Mouse (Mus musculus) embryonic facial prominence, embryonic 11.5 days (tissue): ENCODE measurements at regions not wholly inside any gene's neighbourhood (a gene's known extent, or its start where the extent isn't known, plus 50 kb on each side); places are given as distances from the start of the nearest gene placed in this dataset.

ENCODE experiments used
- ATAC-seq: fragments of 200-750 bp; cut with Nextera tagmentation; replicated peaks from 2 replicates; pipeline ENCODE4 v1.8.0; 2017; ENCODE audit warnings: low read depth; ENCODE audit not compliant: insufficient number of reproducible peaks, low FRiP score, low TSS enrichment
- DNase-seq: peaks from one replicate; pipeline ENCODE4 v3.0.0-alpha.2; 2015; ENCODE audit warnings: low spot score
- H3K27ac ChIP-seq: fragments of 300-500 bp; sonication (generic); replicated peaks from 2 replicates; pipeline ENCODE4 v1.5.1; 2014; ENCODE audit warnings: mild to moderate bottlenecking, low read depth, low read length, control low read depth
- H3K27me3 ChIP-seq: fragments of 300-500 bp; sonication (generic); 2 replicates; pipeline ENCODE4 v1.6.1; 2014; ENCODE audit warnings: mild to moderate bottlenecking, low read length, moderate library complexity, mixed read lengths; ENCODE audit not compliant: control insufficient read depth, insufficient read depth
- H3K36me3 ChIP-seq: fragments of 300-500 bp; sonication (generic); replicated peaks from 2 replicates; pipeline ENCODE4 v1.6.1; 2014; ENCODE audit warnings: low read depth, mild to moderate bottlenecking, low read length, moderate library complexity, mixed read lengths; ENCODE audit not compliant: control insufficient read depth, insufficient read depth
- H3K4me1 ChIP-seq: fragments of 300-500 bp; sonication (generic); 2 replicates; pipeline ENCODE4 v1.6.1; 2014; ENCODE audit warnings: low read length, mixed read lengths; ENCODE audit not compliant: control insufficient read depth, insufficient read depth
- H3K4me2 ChIP-seq: fragments of 300-500 bp; sonication (generic); 2 replicates; pipeline ENCODE4 v1.6.1; 2014; ENCODE audit warnings: low read depth, mild to moderate bottlenecking, control low read depth, low read length, moderate library complexity
- H3K4me3 ChIP-seq: fragments of 300-500 bp; sonication (generic); 2 replicates; pipeline ENCODE4 v1.5.1; 2014; ENCODE audit warnings: low read depth, low read length, control low read depth
- H3K9ac ChIP-seq: fragments of 300-500 bp; sonication (generic); replicated peaks from 2 replicates; pipeline ENCODE4 v1.6.1; 2014; ENCODE audit warnings: mild to moderate bottlenecking, control low read depth, low read length
- H3K9me3 ChIP-seq: fragments of 300-500 bp; sonication (generic); replicated peaks from 2 replicates; pipeline ENCODE4 v1.6.1; 2016; ENCODE audit warnings: mild to moderate bottlenecking, low read length, inconsistent platforms, mixed read lengths; ENCODE audit not compliant: control insufficient read depth
- WGBS: fragments of 180-500 bp; shearing (Covaris S2); extraction: QIAGEN DNeasy Blood & Tissue Kit; methylation state at CpG from one replicate; pipeline ENCODE4 v1.1.7; 2014; 5-methylcytosine and 5-hydroxymethylcytosine counted together

- Histone ChIP-seq H3K9ac (no peak overlapping the region), H3K4me3 (no peak overlapping the region), H3K4me2 (no peak overlapping the region), H3K27me3 (no peaks in the 10 kb centered on the region), H3K4me1 (no peaks in the 10 kb centered on the region), H3K27ac (no peak overlapping the region), H3K36me3 (no peaks in the 10 kb centered on the region), H3K9me3 (no peaks in the 10 kb centered on the region)
- 48% methylated on average over 2 of the region's 2 CpGs for WGBS
- DNase-seq (no peak), ATAC-seq (no peak)
Observed at GRCm38 (mm10) chr12:47927007-47927406, 1108.3 kb upstream of the Nova1 start.
